Mouse (Mus musculus) kidney, postnatal 0 days (tissue): ENCODE data around the gene Mtrf1. TPM values are rescaled to one million over a fixed set of nuclear protein-coding genes. Genes with fewer than 3 reads are reported as not detected.
"Not testable (repeated sequence)": the region's sequence is repeated elsewhere in the genome, so short reads cannot be mapped to it uniquely, and the experiment has no call there.

Experiments
- ATAC-seq: fragments of 200-750 bp; cut with Nextera tagmentation; replicated peaks from 2 replicates; pipeline ENCODE4 v1.8.0; 2017; ENCODE audit warnings: low read depth, moderate number of reproducible peaks, moderate TSS enrichment, moderate library complexity; ENCODE audit not compliant: low FRiP score
- DNase-seq: peaks from one replicate; pipeline ENCODE4 v3.0.0-alpha.2; 2016; ENCODE audit warnings: low spot score
- H3K27ac ChIP-seq: fragments of 300-500 bp; sonication (generic); 2 replicates; pipeline ENCODE4 v1.5.1; 2014; ENCODE audit warnings: mild to moderate bottlenecking
- H3K27me3 ChIP-seq: fragments of 300-500 bp; sonication (generic); 2 replicates; pipeline ENCODE4 v1.6.1; 2014; ENCODE audit warnings: low read length, mixed read lengths; ENCODE audit not compliant: insufficient read depth
- H3K36me3 ChIP-seq: fragments of 300-500 bp; sonication (generic); 2 replicates; pipeline ENCODE4 v1.6.1; 2014; ENCODE audit warnings: low read length, mixed read lengths; ENCODE audit not compliant: insufficient read depth
- H3K4me1 ChIP-seq: fragments of 300-500 bp; sonication (generic); replicated peaks from 2 replicates; pipeline ENCODE4 v1.6.1; 2014; ENCODE audit warnings: antibody characterized with exemption, low read length, mixed read lengths; ENCODE audit not compliant: insufficient read depth
- H3K4me2 ChIP-seq: fragments of 300-500 bp; sonication (generic); 2 replicates; pipeline ENCODE4 v1.6.1; 2014; ENCODE audit warnings: mild to moderate bottlenecking, low read length, moderate library complexity, mixed read lengths
- H3K4me3 ChIP-seq: fragments of 300-500 bp; sonication (generic); replicated peaks from 2 replicates; pipeline ENCODE4 v1.5.1; 2014; ENCODE audit warnings: low read depth, low read length
- H3K9ac ChIP-seq: fragments of 300-500 bp; sonication (generic); 2 replicates; pipeline ENCODE4 v1.6.1; 2014; ENCODE audit warnings: low read depth, low read length
- H3K9me3 ChIP-seq: fragments of 300-500 bp; sonication (generic); replicated peaks from 2 replicates; pipeline ENCODE4 v1.6.1; 2016; ENCODE audit warnings: low read length, inconsistent platforms, mixed read lengths
- CTCF ChIP-seq: IDR thresholded peaks from 2 replicates; pipeline ENCODE4 v1.5.1; 2016; ENCODE audit warnings: antibody characterized with exemption, low read depth, mild to moderate bottlenecking, moderate library complexity
- WGBS: fragments of 180-500 bp; shearing (Covaris S2); extraction: QIAGEN DNeasy Blood & Tissue Kit; methylation state at CpG from one replicate; pipeline ENCODE4 v1.1.7; 2014; 5-methylcytosine and 5-hydroxymethylcytosine counted together
- polyA plus RNA-seq: library from polyadenylated mRNA; unstranded; fragments of >200 nt; fragmentation: Nextera tagmentation; extraction: Ambion mirVana; gene quantifications from 2 replicates; pipeline ENCODE4 v1.2.1, GENCODE M21; 2015

The Mtrf1 gene
- polyA plus RNA-seq, 1 experiment from 2014 or later = 12.2 TPM

DNA sequence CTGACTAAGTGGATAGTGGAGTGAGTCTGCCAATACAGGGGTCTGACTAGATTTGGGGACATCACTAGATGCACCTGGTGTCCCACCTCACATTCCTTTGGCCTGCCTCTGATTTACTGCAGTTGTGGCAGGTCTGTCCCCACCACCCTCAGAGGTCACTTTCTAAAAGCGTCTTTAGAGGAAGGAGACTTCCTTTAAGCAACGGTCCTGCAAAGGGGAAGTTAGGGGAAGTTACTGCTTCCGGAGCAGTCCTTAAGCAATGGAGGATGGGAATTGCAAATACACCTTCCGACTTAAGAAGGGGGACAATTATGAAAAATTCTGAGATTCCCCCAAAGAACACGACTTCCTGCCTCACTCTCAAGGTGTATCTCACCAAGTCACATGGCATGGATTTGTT lies 43.9 kb downstream of the Mtrf1 start:
- Histone ChIP-seq H3K4me2 (no peak overlapping the region), H3K9ac (no peak overlapping the region), H3K4me1 (no peaks in the 10 kb centered on the region), H3K36me3 (no peaks in the 10 kb centered on the region), H3K27me3 (no peaks in the 10 kb centered on the region), H3K27ac (no peak overlapping the region), H3K9me3 (no peaks in the 10 kb centered on the region), H3K4me3 (no peak overlapping the region)
- no peak for TF ChIP-seq CTCF
- DNase-seq = no peak
- WGBS = 71% methylated on average over 5 of the region's 5 CpGs
- ATAC-seq = no peak

DNA sequence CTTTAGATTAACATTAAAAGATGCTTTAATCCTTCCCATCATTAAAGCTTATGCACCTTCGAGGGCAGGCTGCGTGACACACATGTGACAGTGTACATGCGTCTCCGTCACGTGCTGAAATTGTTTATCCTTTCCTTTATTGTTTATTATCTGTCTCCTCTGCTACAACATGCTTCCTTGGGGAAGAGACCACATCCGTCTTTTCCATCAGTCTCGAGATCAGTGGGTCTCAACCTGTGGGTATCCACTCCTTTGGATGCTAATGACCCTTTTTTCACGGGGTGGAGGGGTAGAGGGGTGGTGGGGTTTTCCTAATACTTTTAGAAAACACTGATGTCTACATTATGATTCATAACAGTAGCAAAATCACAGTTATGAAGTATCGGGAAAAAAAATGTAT lies 47.0 kb downstream of the Mtrf1 start:
- TF ChIP-seq CTCF = no peak
- Histone ChIP-seq H3K4me2 (no peak overlapping the region), H3K27me3 (no peaks in the 10 kb centered on the region), H3K9ac (no peak overlapping the region), H3K9me3 (no peaks in the 10 kb centered on the region), H3K4me3 (no peak overlapping the region), H3K36me3 (no peaks in the 10 kb centered on the region), H3K27ac (no peak overlapping the region), H3K4me1 (no peaks in the 10 kb centered on the region)
- 92% methylated on average over 9 of the region's 9 CpGs for WGBS
- DNase-seq (no peak), ATAC-seq (no peak)

GRCm38 (mm10) chr14:79445055-79445620 lies 47.6 kb downstream of the Mtrf1 start:
- 75% methylated on average over 16 of the region's 16 CpGs for WGBS
- Histone ChIP-seq H3K4me2 (no peak overlapping the region), H3K9me3 (no peaks in the 10 kb centered on the region), H3K36me3 (no peaks in the 10 kb centered on the region), H3K4me3 (no peak overlapping the region), H3K27me3 (no peaks in the 10 kb centered on the region), H3K9ac (no peak overlapping the region), H3K27ac (no peak overlapping the region), H3K4me1 (no peaks in the 10 kb centered on the region)
- DNase-seq (no peak), ATAC-seq (no peak)
- no peak for TF ChIP-seq CTCF

DNA sequence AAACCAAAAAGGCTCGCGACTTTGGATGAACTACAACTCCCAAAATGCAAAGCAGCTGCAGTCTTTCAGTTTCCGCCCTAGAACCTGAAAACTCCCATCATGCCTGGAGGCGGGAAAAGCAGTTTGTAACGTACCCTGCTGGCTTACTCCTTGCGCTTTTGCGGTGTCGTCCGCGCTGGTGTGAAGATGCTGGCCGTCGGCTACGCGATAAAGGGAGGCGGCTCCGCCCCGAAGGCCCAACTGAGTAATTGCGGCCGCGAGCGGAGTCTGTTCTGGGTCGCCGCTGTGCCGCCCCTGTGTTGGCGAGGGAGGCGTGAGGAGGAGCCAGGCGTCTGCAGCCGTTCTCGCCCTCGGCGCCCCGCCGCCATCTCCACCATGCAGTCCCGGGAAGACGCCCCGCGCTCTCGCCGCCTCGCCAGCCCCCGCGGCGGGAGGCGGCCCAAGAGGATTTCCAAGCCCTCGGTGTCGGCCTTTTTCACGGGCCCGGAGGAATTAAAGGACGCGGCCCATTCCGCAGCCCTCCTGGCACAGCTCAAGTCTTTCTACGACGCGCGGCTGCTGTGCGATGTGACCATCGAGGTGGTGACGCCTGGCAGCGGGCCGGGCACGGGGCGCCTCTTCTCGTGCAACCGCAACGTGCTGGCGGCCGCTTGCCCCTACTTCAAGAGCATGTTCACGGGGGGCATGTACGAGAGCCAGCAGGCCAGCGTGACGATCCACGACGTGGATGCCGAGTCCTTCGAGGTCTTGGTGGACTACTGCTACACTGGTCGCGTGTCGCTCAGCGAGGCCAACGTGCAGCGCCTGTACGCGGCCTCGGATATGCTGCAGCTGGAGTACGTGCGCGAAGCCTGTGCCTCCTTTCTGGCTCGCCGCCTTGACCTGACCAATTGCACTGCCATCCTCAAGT lies 54.4 kb downstream of the Mtrf1 start, which contains the start of gene Kbtbd6:
Kbtbd6 (plus strand) TSS at position 155 of the 910 bp plus-strand sequence.
- DNase-seq = peak; percentile 97
- not testable (repeated sequence) for H3K4me1 ChIP-seq, H3K9me3 ChIP-seq, H3K36me3 ChIP-seq, H3K27me3 ChIP-seq, H3K27ac ChIP-seq
- ATAC-seq = peak; percentile 83
- H3K4me3 ChIP-seq = peak within 1 kb of the TSS; percentile 44
- H3K9ac ChIP-seq = peak within 1 kb of the TSS; percentile 54; the same call in 1 of the 2 replicates
- H3K4me2 ChIP-seq = peak within 1 kb of the TSS; percentile 75
- 14% methylated on average over 33 of the region's 89 CpGs for whole genome bisulfite sequencing

DNA sequence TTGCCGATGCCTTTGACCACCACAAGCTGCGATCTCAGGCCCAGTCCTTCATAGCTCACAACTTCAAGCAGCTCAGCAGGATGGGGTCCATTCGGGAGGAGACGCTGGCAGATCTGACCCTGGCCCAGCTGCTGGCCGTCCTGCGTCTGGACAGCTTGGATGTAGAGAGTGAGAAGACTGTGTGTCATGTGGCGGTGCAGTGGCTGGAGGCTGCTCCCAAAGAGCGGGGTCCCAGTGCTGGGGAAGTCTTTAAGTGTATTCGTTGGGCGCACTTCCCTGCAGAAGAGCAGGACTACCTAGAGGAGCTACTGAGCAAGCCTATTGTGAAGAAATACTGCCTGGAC lies 55.0 kb downstream of the Mtrf1 start:
- H3K36me3 ChIP-seq, H3K27me3 ChIP-seq, H3K9ac ChIP-seq, H3K9me3 ChIP-seq, H3K27ac ChIP-seq, H3K4me3 ChIP-seq, DNase-seq, H3K4me2 ChIP-seq, H3K4me1 ChIP-seq: not testable (repeated sequence)
- ATAC-seq = peak; percentile 57
- 98% methylated on average over 5 of the region's 10 CpGs for WGBS

- no peak for ATAC-seq
- WGBS = 90% methylated on average over 1 of the region's 1 CpGs
- H3K27me3 ChIP-seq = no peaks in the 10 kb centered on the region
- TF ChIP-seq CTCF = no peak
- no peaks in the 10 kb centered on the region for H3K4me1 ChIP-seq
- H3K36me3 ChIP-seq = peaks cover 22% of the 10 kb centered on the region
- no peaks in the 10 kb centered on the region for H3K9me3 ChIP-seq
- H3K27ac ChIP-seq = no peak overlapping the region
- H3K4me2 ChIP-seq = no peak overlapping the region
- no peak for DNase-seq
- no peak overlapping the region for H3K9ac ChIP-seq
- H3K4me3 ChIP-seq = no peak overlapping the region
Measured at GRCm38 (mm10) chr14:79460401-79460800, 62.8 kb downstream of the Mtrf1 start.
